Mouse (Mus musculus): ENCODE measurements around the gene Epha10. TPM values are rescaled to one million over a fixed set of nuclear protein-coding genes. Genes with fewer than 3 reads are reported as not detected.

Gene Epha10
- polyA plus RNA-seq, 1 experiment from 2014 or later: not detected

DNA sequence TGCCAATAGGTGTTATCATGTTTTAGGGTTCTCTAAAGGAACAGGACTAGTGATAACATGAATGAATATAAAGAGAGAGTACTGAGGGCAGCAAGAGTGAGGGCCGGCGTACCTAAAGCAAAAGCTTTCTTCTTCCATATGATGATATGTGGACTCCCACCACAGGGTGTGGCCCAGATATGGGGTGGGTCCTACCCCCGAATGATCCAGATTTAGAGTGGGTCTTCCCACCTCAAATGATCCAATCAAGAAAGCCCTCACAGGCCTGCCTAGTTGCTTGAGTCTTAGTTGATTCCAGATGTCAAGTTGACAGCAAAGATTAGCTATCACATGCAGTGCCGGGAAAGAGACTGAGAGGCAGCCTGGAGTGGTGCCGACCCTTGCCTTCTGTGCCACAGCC is 63.1 kb downstream of the Epha10 start:
- H3K27me3 ChIP-seq (replicated peaks; ENCODE audit: insufficient read depth, low read length): no peaks in the 10 kb centered on the region
- ATAC-seq: no peak
- no peak for TF ChIP-seq EP300 (IDR thresholded peaks at IDR 0.05)
- no peak for TF ChIP-seq CTCF (IDR thresholded peaks at IDR 0.05)
- no peak overlapping the region for H3K27ac ChIP-seq (ENCODE audit: low read length)
- H3K4me3 ChIP-seq (ENCODE audit: low read depth, low read length): no peak overlapping the region
- 0 out of 2 replicates have a peak, but pooled peaks cover 5% of the 10 kb centered on the region for H3K36me3 ChIP-seq (ENCODE audit: insufficient read depth, low read length)
- no peaks in the 10 kb centered on the region for H3K4me1 ChIP-seq (ENCODE audit: insufficient read depth, low read depth, low read length)
- H3K4me2 ChIP-seq (replicated peaks; ENCODE audit: low read depth, low read length): no peak overlapping the region
- 74% methylated on average over 5 of the region's 5 CpGs for WGBS
- H3K9ac ChIP-seq (replicated peaks; ENCODE audit: low read depth): no peak overlapping the region
- DNase-seq (ENCODE audit: low spot score): no peak
- H3K9me3 ChIP-seq (ENCODE audit: low read length): no peaks in the 10 kb centered on the region

DNA sequence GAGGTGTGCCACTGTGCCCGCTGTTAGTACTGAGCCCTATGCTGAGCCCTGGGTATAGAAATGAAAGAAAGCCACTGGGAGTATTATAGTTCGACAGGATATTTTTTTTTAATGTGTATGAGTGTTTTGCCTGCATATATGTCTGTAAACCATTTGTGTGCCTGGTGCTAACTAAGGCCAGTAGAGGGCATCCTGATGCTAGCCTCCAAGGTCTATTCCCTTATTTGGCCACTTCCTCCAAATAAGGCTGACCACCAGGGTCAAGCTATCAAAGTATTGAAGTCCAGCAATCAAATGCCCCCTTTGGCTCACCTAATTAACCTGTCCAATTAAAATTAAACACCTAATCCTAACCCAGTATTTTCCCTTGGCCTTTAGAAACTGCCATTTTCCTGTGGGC is 64.3 kb downstream of the Epha10 start:
- no peaks in the 10 kb centered on the region for H3K27me3 ChIP-seq (replicated peaks; ENCODE audit: insufficient read depth, low read length)
- DNase-seq (ENCODE audit: low spot score) (peak; percentile 37), ATAC-seq (no peak)
- no peak overlapping the region for H3K4me3 ChIP-seq (ENCODE audit: low read depth, low read length)
- H3K9me3 ChIP-seq (ENCODE audit: low read length): no peaks in the 10 kb centered on the region
- 0 out of 2 replicates have a peak, but pooled peaks cover 5% of the 10 kb centered on the region for H3K36me3 ChIP-seq (ENCODE audit: insufficient read depth, low read length)
- TF ChIP-seq EP300 (IDR thresholded peaks at IDR 0.05) (no peak), CTCF (IDR thresholded peaks at IDR 0.05) (peak; percentile 64)
- H3K9ac ChIP-seq (replicated peaks; ENCODE audit: low read depth): no peak overlapping the region
- no peak overlapping the region for H3K4me2 ChIP-seq (replicated peaks; ENCODE audit: low read depth, low read length)
- no peaks in the 10 kb centered on the region for H3K4me1 ChIP-seq (ENCODE audit: insufficient read depth, low read depth, low read length)
- 54% methylated on average over 2 of the region's 2 CpGs for WGBS
- H3K27ac ChIP-seq (ENCODE audit: low read length): no peak overlapping the region

DNA sequence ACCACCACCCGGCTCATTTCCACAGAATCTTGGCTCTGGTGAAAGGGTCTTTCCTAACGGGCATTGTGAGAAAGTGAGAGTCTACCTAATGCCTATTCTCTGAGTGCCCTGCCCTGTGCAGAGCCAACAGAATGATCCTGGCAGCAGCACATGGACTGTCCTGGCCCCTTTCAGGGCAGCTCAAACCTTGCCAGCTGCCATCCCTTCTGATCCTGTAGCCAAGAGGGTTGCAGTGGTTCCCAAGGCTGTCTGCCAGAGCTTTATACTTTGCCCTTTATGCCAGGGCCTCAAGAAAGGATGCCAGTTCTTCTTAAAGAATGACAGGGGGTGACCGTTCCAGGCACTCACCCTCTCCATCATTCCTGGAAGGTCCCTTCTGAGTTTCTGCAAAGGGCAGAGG is 68.8 kb downstream of the Epha10 start:
- Histone ChIP-seq H3K36me3 (ENCODE audit: insufficient read depth, low read length) (no peaks in the 10 kb centered on the region), H3K4me3 (ENCODE audit: low read depth, low read length) (no peak overlapping the region), H3K27me3 (replicated peaks; ENCODE audit: insufficient read depth, low read length) (no peaks in the 10 kb centered on the region), H3K9me3 (ENCODE audit: low read length) (no peaks in the 10 kb centered on the region), H3K9ac (replicated peaks; ENCODE audit: low read depth) (no peak overlapping the region), H3K4me2 (replicated peaks; ENCODE audit: low read depth, low read length) (no peak overlapping the region), H3K27ac (ENCODE audit: low read length) (no peak overlapping the region), H3K4me1 (ENCODE audit: insufficient read depth, low read depth, low read length) (0 out of 2 replicates have a peak, but pooled peaks cover 4% of the 10 kb centered on the region)
- ATAC-seq (no peak), DNase-seq (ENCODE audit: low spot score) (no peak)
- 77% methylated on average over 3 of the region's 3 CpGs for WGBS
- TF ChIP-seq CTCF (IDR thresholded peaks at IDR 0.05): no peak
- no peak for TF ChIP-seq EP300 (IDR thresholded peaks at IDR 0.05)

DNA sequence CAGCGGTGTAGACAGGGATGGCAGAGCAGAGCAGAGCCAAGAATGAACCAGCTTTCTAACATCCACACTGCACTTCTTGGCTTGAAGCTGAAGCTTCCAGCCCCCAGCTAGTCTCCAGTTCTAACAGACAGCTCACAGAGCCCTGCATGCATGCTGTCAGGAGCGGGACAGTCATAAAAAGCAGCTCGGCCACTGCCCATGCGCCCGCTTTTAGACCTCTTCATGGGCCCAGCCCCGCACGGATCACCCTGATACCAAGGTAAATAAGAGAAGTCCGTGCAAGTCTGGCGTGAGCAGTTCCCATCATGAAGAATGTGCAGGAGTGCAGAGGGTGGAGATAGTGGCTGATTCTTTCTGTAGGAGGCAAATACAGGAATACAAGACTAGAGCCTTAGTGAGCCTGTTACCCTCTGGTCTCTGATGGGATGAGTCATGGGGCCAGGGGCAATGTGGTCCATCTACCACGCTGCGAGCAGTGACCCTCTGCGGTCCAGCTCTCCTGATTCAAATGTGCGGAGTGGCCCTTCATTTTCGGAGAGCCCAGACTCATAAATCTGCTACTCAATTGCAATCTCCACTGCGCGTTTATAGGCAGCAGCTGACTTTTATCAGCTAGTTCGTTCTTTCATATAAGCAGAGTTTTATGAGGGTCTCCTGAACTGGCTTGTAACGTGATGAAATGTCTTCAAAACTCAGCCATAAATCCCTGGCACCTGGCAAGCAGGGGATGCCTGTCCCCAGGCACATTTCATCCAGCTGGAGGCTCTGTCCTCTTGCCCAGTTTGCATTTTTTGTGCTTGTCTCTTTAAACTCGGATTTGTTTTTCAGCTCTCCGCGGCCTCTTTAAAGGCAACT is 69.7 kb downstream of the Epha10 start:
- TF ChIP-seq EP300 (IDR thresholded peaks at IDR 0.05): no peak
- 53% methylated on average over 21 of the region's 21 CpGs for WGBS
- Histone ChIP-seq H3K27ac (ENCODE audit: low read length) (peak overlapping the region; percentile 47; the same call in 1 of the 2 replicates), H3K9me3 (ENCODE audit: low read length) (no peaks in the 10 kb centered on the region), H3K36me3 (ENCODE audit: insufficient read depth, low read length) (no peaks in the 10 kb centered on the region), H3K9ac (replicated peaks; ENCODE audit: low read depth) (no peak overlapping the region), H3K4me2 (replicated peaks; ENCODE audit: low read depth, low read length) (no peak overlapping the region), H3K4me3 (ENCODE audit: low read depth, low read length) (no peak overlapping the region), H3K4me1 (ENCODE audit: insufficient read depth, low read depth, low read length) (0 out of 2 replicates have a peak, but pooled peaks cover 4% of the 10 kb centered on the region), H3K27me3 (replicated peaks; ENCODE audit: insufficient read depth, low read length) (no peaks in the 10 kb centered on the region)
- ATAC-seq (peak; percentile 66), DNase-seq (ENCODE audit: low spot score) (peak; percentile 77)

DNA sequence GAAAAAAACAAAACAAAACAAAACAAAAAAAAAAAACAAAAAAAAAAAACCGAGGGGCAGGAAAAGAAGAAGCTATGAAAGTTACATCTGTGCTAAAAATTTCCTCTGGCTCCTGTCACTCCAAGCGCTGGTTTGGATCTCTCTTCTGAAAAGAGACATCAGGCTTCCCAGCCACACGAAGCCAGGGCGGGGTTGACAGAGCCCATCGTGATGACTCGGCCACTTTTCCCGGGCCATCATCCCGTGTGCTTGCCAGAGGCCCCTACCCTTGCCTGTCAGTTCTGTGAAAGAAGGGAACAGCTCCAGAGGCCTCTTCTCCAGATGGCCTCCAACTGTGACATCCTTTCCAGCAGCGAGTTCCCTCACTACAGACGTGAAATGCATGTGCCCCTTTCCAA is 70.3 kb downstream of the Epha10 start:
- Histone ChIP-seq H3K4me3 (ENCODE audit: low read depth, low read length) (no peak overlapping the region), H3K9ac (replicated peaks; ENCODE audit: low read depth) (no peak overlapping the region), H3K4me2 (replicated peaks; ENCODE audit: low read depth, low read length) (no peak overlapping the region), H3K9me3 (ENCODE audit: low read length) (no peaks in the 10 kb centered on the region), H3K27me3 (replicated peaks; ENCODE audit: insufficient read depth, low read length) (no peaks in the 10 kb centered on the region), H3K4me1 (ENCODE audit: insufficient read depth, low read depth, low read length) (0 out of 2 replicates have a peak, but pooled peaks cover 4% of the 10 kb centered on the region), H3K36me3 (ENCODE audit: insufficient read depth, low read length) (no peaks in the 10 kb centered on the region), H3K27ac (ENCODE audit: low read length) (no peak overlapping the region; the same call in 1 of the 2 replicates)
- TF ChIP-seq CTCF (IDR thresholded peaks at IDR 0.05) (no peak), EP300 (IDR thresholded peaks at IDR 0.05) (no peak)
- WGBS: 25% methylated on average over 10 of the region's 10 CpGs
- DNase-seq (ENCODE audit: low spot score): peak; percentile 70
- peak; percentile 73 for ATAC-seq

DNA sequence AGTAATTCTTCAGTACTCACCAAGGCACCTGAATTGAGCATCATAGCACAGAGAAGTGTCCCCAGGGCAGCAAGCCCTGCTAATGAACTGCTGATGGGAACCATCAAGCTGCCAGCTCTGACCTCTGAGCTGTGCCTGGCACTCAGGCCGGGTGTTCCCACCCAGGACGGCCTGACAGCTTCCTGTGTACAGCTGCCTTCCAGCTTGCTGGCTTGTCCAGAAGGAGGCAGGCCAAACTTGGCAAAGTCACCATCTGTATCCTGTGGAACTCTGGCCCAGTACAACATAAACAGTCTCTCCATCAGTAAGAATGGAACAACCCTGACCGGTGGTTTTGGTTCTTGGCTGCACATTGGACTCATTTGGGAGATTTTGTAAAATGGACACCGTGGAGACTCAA is 72.8 kb downstream of the Epha10 start:
- Histone ChIP-seq H3K4me1 (ENCODE audit: insufficient read depth, low read depth, low read length) (0 out of 2 replicates have a peak, but pooled peaks cover 4% of the 10 kb centered on the region), H3K4me2 (replicated peaks; ENCODE audit: low read depth, low read length) (no peak overlapping the region), H3K9me3 (ENCODE audit: low read length) (no peaks in the 10 kb centered on the region), H3K27me3 (replicated peaks; ENCODE audit: insufficient read depth, low read length) (no peaks in the 10 kb centered on the region), H3K36me3 (ENCODE audit: insufficient read depth, low read length) (no peaks in the 10 kb centered on the region), H3K4me3 (ENCODE audit: low read depth, low read length) (no peak overlapping the region), H3K27ac (ENCODE audit: low read length) (no peak overlapping the region), H3K9ac (replicated peaks; ENCODE audit: low read depth) (no peak overlapping the region)
- TF ChIP-seq CTCF (IDR thresholded peaks at IDR 0.05): peak; percentile 47
- TF ChIP-seq EP300 (IDR thresholded peaks at IDR 0.05): 0 out of 2 replicates have a peak, but pooled peaks have one; percentile 15
- ATAC-seq (peak; percentile 69), DNase-seq (ENCODE audit: low spot score) (peak; percentile 73)
- WGBS: 33% methylated on average over 4 of the region's 4 CpGs
